Comparison of ENCODE assay signal across 9 mouse cellular contexts in the genomic region with DNA sequence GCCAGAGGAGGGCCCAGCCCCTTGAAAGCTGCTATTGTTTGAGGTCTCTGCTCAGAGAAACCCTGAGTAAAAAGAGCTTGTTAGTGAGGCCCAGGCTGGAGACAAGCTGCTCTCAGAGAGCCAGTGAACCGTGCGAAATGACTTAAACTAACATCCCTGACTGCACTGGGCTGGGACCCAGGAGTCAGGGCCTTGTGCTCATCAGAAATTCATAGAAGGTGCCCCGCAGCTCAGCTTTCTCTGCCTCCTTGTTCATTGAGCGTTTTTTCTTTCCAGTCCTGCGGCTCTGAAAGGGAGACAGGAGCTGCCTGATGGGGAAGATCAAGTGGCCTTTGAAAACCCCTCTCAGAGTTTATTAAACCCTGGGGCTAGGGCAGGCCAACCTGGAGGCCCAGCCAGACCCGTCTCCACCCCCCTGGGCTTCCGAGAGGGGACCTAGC.
DNase-seq lines count a peak whose midpoint lies in the region; ATAC-seq and TF ChIP-seq lines count a peak whose summit lies in the region.
"Had no signal": no experiment of that assay in that cellular context is flagged by ENCODE, and none has a peak within 500 bp of the region (broad histone marks: within the 10 kb centered on the region; RNA-seq: fewer than 3 reads in every experiment).

No protein-coding gene starts in this region.

- H3K27me3 ChIP-seq in heart, embryonic 13.5 days (replicated peaks) = no peaks in the 10 kb centered on the region
- no peaks in the 10 kb centered on the region for H3K27me3 ChIP-seq in embryonic facial prominence, embryonic 15.5 days
- no peaks in the 10 kb centered on the region for H3K27me3 ChIP-seq in kidney, adult 2 months (replicated peaks; ENCODE audit: control insufficient read depth, insufficient read depth, low read length)
- H3K27me3 ChIP-seq in limb, embryonic 12.5 days = no peaks in the 10 kb centered on the region
- no peaks in the 10 kb centered on the region for H3K27me3 ChIP-seq in stomach, embryonic 15.5 days (replicated peaks)
- H3K27me3 ChIP-seq in liver, embryonic 12.5 days (replicated peaks) = no peaks in the 10 kb centered on the region

- no peak for DNase-seq in heart, postnatal 4 days
- DNase-seq in kidney, adult 2 months = peak; percentile 76
- DNase-seq in spleen, adult 18-20 months = no peak

- no peak for ATAC-seq in heart, embryonic 13.5 days (ENCODE audit: extremely low read depth, insufficient number of reproducible peaks, low FRiP score, low TSS enrichment)
- ATAC-seq in embryonic facial prominence, embryonic 15.5 days (ENCODE audit: insufficient number of reproducible peaks, low FRiP score, low TSS enrichment, low read depth) = peak; percentile 61
- no peak for ATAC-seq in limb, embryonic 12.5 days (ENCODE audit: insufficient number of reproducible peaks, insufficient read depth, low FRiP score, low TSS enrichment, low read depth)
- ATAC-seq in stomach, embryonic 15.5 days (ENCODE audit: insufficient read depth, low FRiP score, low read depth) = no peak
- no peak for ATAC-seq in liver, embryonic 12.5 days

- TF ChIP-seq POLR2A in kidney, adult 2 months (IDR thresholded peaks at IDR 0.05; ENCODE audit: low read depth, low read length) = no peak

- H3K9ac ChIP-seq in heart, embryonic 13.5 days = peak overlapping the region; percentile 40
- H3K9ac ChIP-seq in embryonic facial prominence, embryonic 15.5 days = no peak overlapping the region
- H3K9ac ChIP-seq in limb, embryonic 12.5 days (replicated peaks) = no peak overlapping the region
- no peak overlapping the region for H3K9ac ChIP-seq in stomach, embryonic 15.5 days
- H3K9ac ChIP-seq in liver, embryonic 12.5 days = no peak overlapping the region
- H3K9ac ChIP-seq: liver, embryonic 14.5 days had no signal

- H3K4me2 ChIP-seq in heart, embryonic 13.5 days = no peak overlapping the region
- H3K4me2 ChIP-seq in embryonic facial prominence, embryonic 15.5 days (replicated peaks) = no peak overlapping the region
- H3K4me2 ChIP-seq in limb, embryonic 12.5 days = peak overlapping the region; percentile 26
- H3K4me2 ChIP-seq in stomach, embryonic 15.5 days = no peak overlapping the region
- no peak overlapping the region for H3K4me2 ChIP-seq in liver, embryonic 12.5 days

- H3K27ac ChIP-seq in heart, embryonic 13.5 days (replicated peaks) = peak overlapping the region; percentile 54
- H3K27ac ChIP-seq in embryonic facial prominence, embryonic 15.5 days (replicated peaks) = peak overlapping the region; percentile 82
- H3K27ac ChIP-seq in kidney, adult 2 months (ENCODE audit: insufficient read depth, low read depth, low read length) = no peak overlapping the region
- peak overlapping the region; percentile 95 for H3K27ac ChIP-seq in limb, embryonic 12.5 days
- peak overlapping the region; percentile 63 for H3K27ac ChIP-seq in stomach, embryonic 15.5 days
- H3K27ac ChIP-seq in liver, embryonic 12.5 days = no peak overlapping the region
- H3K27ac ChIP-seq: liver, embryonic 14.5 days had no signal

- H3K36me3 ChIP-seq in heart, embryonic 13.5 days = no peaks in the 10 kb centered on the region
- no peaks in the 10 kb centered on the region for H3K36me3 ChIP-seq in embryonic facial prominence, embryonic 15.5 days
- H3K36me3 ChIP-seq in kidney, adult 2 months (ENCODE audit: control insufficient read depth, insufficient read depth, low read length) = no peaks in the 10 kb centered on the region
- no peaks in the 10 kb centered on the region for H3K36me3 ChIP-seq in limb, embryonic 12.5 days
- H3K36me3 ChIP-seq in stomach, embryonic 15.5 days = no peaks in the 10 kb centered on the region
- H3K36me3 ChIP-seq in liver, embryonic 12.5 days = no peaks in the 10 kb centered on the region

- no peaks in the 10 kb centered on the region for H3K9me3 ChIP-seq in heart, embryonic 13.5 days
- no peaks in the 10 kb centered on the region for H3K9me3 ChIP-seq in embryonic facial prominence, embryonic 15.5 days (replicated peaks)
- no peaks in the 10 kb centered on the region for H3K9me3 ChIP-seq in limb, embryonic 12.5 days
- no peaks in the 10 kb centered on the region for H3K9me3 ChIP-seq in stomach, embryonic 15.5 days
- no peaks in the 10 kb centered on the region for H3K9me3 ChIP-seq in liver, embryonic 12.5 days (replicated peaks)

- H3K4me3 ChIP-seq in heart, embryonic 13.5 days = no peak overlapping the region
- H3K4me3 ChIP-seq in embryonic facial prominence, embryonic 15.5 days (replicated peaks) = no peak overlapping the region
- no peak overlapping the region for H3K4me3 ChIP-seq in kidney, adult 2 months (ENCODE audit: insufficient read depth, low read depth, low read length)
- no peak overlapping the region for H3K4me3 ChIP-seq in limb, embryonic 12.5 days (replicated peaks)
- no peak overlapping the region for H3K4me3 ChIP-seq in stomach, embryonic 15.5 days (replicated peaks)
- H3K4me3 ChIP-seq in liver, embryonic 12.5 days = no peak overlapping the region

- no peak for TF ChIP-seq CTCF in kidney, adult 2 months (conservative IDR thresholded peaks at IDR 0.05; ENCODE audit: insufficient read depth, insufficient read length, low read depth, low read length)

- H3K4me1 ChIP-seq in heart, embryonic 13.5 days = peaks cover 78% of the 10 kb centered on the region
- peaks cover 91% of the 10 kb centered on the region for H3K4me1 ChIP-seq in embryonic facial prominence, embryonic 15.5 days
- H3K4me1 ChIP-seq in kidney, adult 2 months (ENCODE audit: control insufficient read depth, insufficient read depth, low read length) = no peaks in the 10 kb centered on the region
- H3K4me1 ChIP-seq in limb, embryonic 12.5 days (replicated peaks) = peaks cover 97% of the 10 kb centered on the region
- H3K4me1 ChIP-seq in stomach, embryonic 15.5 days = peaks cover 51% of the 10 kb centered on the region
- H3K4me1 ChIP-seq in liver, embryonic 12.5 days = no peaks in the 10 kb centered on the region

- 55% methylated on average over 7 of the region's 7 CpGs for WGBS in heart, embryonic 13.5 days
- 15% methylated on average over 7 of the region's 7 CpGs for WGBS in embryonic facial prominence, embryonic 15.5 days
- 35% methylated on average over 7 of the region's 7 CpGs for WGBS in kidney, adult 2 months
- 17% methylated on average over 7 of the region's 7 CpGs for WGBS in limb, embryonic 12.5 days
- 43% methylated on average over 7 of the region's 7 CpGs for WGBS in stomach, embryonic 15.5 days
- 65% methylated on average over 7 of the region's 7 CpGs for WGBS in liver, embryonic 12.5 days (ENCODE audit: insufficient replicate concordance)

Comparison
In these comparisons a context has a peak if more than half of its experiments do, and no peak if none do; other contexts are left out.
1. H3K27ac ChIP-seq: peak in heart, embryonic 13.5 days (single experiment), embryonic facial prominence, embryonic 15.5 days (single experiment), limb, embryonic 12.5 days (single experiment) and stomach, embryonic 15.5 days (single experiment); none in kidney, adult 2 months (single experiment) and liver, embryonic 12.5 days (single experiment).